Mouse (Mus musculus) lung, adult 18-20 months (tissue): ENCODE measurements around the gene Krr1.

Source experiments
- DNase-seq, 2 experiments: peaks; one replicate each; pipeline ENCODE4 v3.0.0; 2022; ENCODE audit warnings: mixed read lengths in 2 of 2

Krr1 gene

GRCm38 (mm10) chr10:111972542-111973361, at the start of gene Krr1:
Gene Krr1, plus strand, starts transcription at chr10:111972664.
- peak; percentile 90 to 92 for DNase-seq

GRCm38 (mm10) chr10:111923503-111924135, 48.8 kb upstream of the Krr1 start:
- no peak for DNase-seq

- no peak for DNase-seq
These were observed 48.3 kb upstream of the Krr1 start for GRCm38 (mm10) chr10:111924141-111924540.

GRCm38 (mm10) chr10:111924716-111925488, 47.6 kb upstream of the Krr1 start:
- DNase-seq: no peak

- peak; percentile 80 to 88 for DNase-seq
These were observed 47.0 kb upstream of the Krr1 start for GRCm38 (mm10) chr10:111925489-111925860.

- DNase-seq: no peak
These were observed 39.7 kb upstream of the Krr1 start for GRCm38 (mm10) chr10:111932621-111933345.

- no peak for DNase-seq
These were observed 37.3 kb upstream of the Krr1 start for GRCm38 (mm10) chr10:111935207-111935606.

- DNase-seq: no peak
These were observed 36.4 kb upstream of the Krr1 start for GRCm38 (mm10) chr10:111936021-111936420.

- DNase-seq: peak; percentile 78 to 79
These were observed 35.8 kb upstream of the Krr1 start for GRCm38 (mm10) chr10:111936491-111937145.

GRCm38 (mm10) chr10:111937146-111937534, 35.3 kb upstream of the Krr1 start:
- DNase-seq: no peak

GRCm38 (mm10) chr10:111943026-111943425, 29.4 kb upstream of the Krr1 start:
- peak; percentile 33 to 56 for DNase-seq

GRCm38 (mm10) chr10:111945563-111945962, 26.9 kb upstream of the Krr1 start:
- peak in 1 of 2 experiments; percentile 29 for DNase-seq

GRCm38 (mm10) chr10:111948041-111948440, 24.4 kb upstream of the Krr1 start:
- DNase-seq: no peak

GRCm38 (mm10) chr10:111949008-111949407, 23.5 kb upstream of the Krr1 start:
- no peak for DNase-seq

- no peak for DNase-seq
These were observed 16.6 kb upstream of the Krr1 start for GRCm38 (mm10) chr10:111955836-111956235.

- peak; percentile 42 to 74 for DNase-seq
These were observed 15.0 kb upstream of the Krr1 start for GRCm38 (mm10) chr10:111957271-111958045.

GRCm38 (mm10) chr10:111958046-111958421, 14.4 kb upstream of the Krr1 start:
- DNase-seq: no peak

- DNase-seq: peak; percentile 75 to 89
These were observed 13.1 kb upstream of the Krr1 start for GRCm38 (mm10) chr10:111959353-111959752.

GRCm38 (mm10) chr10:111960459-111960858, 12.0 kb upstream of the Krr1 start:
- DNase-seq: peak; percentile 24 to 50

GRCm38 (mm10) chr10:111966394-111966793, 6.1 kb upstream of the Krr1 start:
- no peak for DNase-seq

GRCm38 (mm10) chr10:111971929-111972328, 535 bp upstream of the Krr1 start:
- DNase-seq: no peak
